Mouse (Mus musculus) 416B (cell line): ENCODE results near the gene Ttc3.
"Not testable (repeated sequence)": the region's sequence is repeated elsewhere in the genome, so short reads cannot be mapped to it uniquely, and the experiment has no call there.

Source experiments
- DNase-seq: peaks from one replicate; pipeline ENCODE4 v3.0.0; 2011; ENCODE audit warnings: low read depth

Ttc3 gene

DNA sequence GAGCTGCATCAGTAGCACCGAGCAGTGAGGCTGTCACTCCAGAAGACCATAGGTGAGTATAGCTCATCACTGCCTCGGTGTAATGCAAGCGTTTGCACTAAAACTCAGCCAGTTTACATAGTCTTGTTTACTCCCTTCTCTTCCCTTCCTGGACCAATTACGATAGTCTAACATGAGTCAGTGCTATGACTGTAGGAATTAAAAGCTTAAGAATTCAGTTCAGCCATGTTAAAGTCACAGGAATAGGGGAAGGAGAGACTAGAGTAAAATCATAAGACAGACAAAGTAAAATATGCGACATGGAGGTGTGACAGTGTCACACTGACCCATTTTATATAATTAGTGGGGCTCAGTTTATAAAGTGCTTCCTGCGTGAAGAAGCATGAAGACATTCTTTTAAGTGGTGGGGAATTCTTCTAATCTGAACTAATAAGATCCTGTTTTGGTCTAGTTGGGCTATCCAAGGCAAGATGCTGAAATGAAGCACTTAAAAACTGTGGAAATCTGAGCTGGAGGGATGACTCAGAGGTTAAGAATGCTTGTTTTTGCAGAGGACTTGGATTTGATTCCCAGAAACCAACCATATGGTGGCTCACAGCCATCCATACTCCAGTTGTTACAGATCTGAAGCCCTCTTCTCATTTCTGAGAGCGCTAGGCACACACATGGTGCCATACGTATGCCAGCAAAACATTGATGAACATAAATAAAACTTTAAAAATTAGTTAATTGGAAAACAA lies 65.2 kb downstream of the Ttc3 start:
- no peak for DNase-seq

DNA sequence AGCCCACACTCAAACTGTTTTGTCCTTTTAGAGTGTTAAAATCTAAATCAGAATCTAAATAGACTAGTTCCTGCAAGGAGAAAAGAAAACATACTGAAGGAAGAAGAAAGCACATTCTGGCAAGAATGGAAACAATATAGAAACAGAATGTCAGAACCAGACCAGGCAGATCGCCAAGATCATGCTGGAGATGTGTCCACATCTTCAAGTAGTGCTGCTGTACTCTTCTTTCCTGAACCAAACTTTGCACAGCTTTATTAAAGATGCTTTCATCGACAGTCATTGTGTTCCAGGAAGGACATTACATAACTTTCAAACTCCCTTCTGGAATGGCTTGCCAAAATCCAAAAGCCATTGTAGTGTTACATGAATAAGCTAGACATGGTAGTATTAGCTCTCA lies 66.4 kb downstream of the Ttc3 start:
- no peak for DNase-seq

DNA sequence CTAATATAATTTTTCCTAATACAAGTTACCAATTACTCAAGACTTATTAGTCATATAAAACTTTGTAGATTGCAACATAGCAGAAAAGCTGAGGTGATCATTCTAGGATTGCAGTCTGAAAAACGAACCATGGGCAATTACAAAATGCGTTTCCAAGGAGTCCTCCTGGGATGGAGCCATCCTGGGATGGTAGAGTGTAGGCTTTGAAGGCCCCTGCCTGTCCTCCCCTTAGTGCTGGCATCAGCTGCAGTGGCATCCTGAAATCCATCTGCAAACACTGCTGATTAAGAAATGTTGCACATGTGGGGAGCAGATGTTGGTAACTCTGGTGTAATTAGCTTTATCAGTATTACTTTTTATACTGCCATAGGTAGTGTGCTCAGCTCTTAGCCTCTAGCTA lies 70.9 kb downstream of the Ttc3 start:
- DNase-seq = peak; percentile 13

DNA sequence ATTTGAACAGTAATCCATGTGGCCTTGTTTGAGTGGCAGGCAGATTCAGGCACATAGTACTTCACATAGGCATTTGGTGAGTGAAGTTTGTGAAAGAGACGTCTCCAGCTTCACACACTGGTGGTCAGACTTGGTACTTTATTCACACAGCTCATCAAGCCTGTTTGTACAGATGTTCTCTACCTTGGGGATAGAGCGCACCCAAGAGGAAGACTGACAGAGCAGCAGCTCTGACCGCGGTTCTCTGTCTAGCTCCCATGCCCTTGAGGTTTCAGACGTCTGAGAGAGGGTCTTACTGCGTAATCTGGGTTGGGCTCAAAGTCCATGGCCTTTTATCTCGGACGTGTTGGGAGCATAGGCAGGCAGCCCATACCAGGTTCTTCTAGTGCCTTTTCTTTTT lies 78.7 kb downstream of the Ttc3 start:
- DNase-seq = peak; percentile 66

DNA sequence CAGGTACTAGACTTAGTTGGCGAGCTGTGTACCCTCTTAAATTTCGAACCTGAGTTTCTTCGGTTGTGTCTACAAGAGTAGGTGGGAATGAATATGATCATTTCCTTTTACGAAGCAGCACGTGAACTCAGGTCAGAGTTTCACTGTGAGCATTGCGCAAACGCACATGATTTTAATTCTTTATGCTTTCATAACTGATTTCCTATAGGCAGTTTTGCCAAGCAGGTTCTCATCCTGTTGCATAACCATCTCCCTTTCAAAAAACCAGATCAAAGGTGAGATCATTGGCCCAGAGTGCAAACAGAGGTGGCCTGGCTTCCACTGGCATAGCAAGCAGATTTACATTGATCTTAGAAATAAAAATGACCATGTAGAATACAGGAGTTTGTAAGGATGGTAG lies 79.2 kb downstream of the Ttc3 start:
- DNase-seq = peak; percentile 62

DNA sequence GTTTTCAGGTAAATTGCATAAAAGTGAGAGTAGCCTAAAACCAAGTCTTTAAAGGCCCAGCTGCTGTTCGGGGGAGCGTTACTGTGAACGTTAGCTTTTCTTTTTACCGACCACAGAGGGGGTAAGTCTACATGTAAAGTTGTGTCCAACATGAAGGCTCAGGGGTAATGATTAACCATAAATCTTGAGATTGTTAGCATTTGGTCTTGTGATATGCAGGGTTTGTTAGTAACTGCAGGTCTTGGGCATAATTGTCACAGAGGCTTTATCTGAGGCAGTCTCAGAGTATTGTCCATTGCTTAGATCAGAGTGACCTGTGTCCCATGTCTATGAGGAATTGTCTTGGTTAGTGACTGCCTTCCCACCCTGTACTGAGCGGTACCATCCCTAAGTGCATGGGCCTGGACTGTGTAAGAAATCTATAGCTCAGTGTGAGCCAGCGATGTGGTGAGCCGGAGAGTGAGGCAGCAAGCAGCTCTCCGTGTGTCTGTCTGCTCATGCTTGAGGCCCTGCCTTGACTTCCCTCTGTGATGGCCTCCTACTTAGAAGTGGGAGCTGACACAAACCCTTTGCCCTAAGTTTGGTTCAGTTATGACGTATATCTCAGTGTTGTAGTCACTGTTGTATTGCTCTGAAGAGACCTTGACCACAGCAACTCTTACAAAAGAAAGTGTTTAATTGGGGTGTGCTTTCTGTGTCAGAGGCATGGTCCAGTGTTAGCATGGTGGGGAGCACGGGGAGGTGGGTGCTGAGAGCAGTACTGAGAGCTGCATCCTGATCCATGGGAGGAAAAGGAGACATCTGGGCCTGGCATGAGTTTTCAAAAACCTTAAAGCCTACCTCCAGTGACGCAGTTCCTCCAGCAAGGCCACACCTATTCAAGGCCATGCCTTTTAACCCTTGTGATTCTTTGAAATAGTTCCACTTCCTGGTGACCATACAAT lies 81.4 kb downstream of the Ttc3 start:
- no peak for DNase-seq

DNA sequence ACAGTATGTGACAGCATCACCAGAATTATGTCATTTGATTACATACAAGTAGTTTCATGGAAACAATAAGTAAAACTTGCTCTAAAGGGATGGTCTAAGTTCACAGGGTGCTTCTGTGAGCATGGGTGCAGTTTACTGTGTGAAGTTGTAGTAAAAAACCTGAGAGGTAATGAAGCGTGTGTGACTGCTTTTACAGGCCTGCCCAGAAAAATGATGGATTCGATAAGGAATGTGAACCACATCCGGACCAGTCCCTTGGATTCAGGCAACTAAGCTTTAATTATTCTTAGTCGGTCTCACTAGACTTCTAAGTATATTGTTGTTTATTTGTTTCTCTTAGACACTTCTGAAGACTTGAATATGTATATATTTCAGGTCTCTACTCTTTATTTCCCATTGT lies 82.3 kb downstream of the Ttc3 start:
- DNase-seq = no peak

DNA sequence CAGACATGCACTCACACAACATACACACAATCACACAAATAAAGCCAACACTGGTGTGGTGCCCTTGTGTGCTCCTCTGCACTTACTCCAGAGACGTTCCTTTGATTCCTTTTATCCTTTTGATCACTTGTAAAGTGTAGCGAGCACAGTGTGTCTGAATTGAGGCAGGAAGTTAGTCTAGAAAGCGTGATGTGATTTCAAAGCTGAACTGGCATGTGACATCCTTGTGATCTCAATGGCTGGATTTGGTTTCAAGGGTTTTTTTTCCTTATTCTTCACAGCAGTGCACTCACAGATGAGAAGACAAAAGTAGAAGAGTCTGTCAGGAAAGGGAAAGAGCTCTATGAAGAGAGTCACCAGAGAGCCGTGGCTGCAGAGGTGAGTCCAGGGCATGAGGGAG lies 83.7 kb downstream of the Ttc3 start:
- no peak for DNase-seq

DNA sequence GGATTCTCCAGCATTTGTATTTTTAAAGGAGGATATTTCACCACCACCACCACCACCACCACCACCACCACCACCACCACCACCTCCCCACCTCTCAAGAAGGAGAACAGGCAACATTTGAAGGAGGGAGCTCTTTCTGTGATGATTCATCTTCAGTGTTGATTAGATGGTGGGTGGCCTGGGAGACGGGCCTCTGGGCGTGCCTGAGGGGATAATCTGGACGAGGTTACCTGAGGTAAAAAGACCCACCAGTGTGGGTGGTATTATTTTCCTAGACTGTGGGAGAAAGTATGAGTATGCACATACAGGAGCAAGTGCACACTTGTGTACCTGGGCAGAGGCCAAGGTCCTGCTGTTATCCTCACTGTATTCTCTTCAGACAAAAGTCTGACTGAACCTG lies 93.6 kb downstream of the Ttc3 start:
- no peak for DNase-seq

DNA sequence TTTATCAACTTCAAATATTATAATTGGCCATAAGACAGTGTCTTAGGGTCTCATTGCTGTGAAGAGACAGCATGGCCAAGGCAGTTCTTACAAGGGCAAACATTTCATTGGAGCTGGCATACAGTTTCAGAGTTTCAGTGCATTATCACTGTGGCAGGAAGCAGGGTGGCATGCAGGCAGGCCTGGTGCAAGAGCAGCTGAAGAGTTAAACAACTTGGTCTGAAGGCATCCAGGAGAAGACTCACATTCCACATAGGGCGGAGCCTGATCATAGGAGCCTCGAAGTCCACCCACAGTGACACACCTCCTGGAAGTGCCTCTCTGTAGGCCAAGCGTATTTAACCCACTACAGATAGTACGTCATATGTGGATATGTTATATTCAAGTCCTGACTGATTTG lies 95.5 kb downstream of the Ttc3 start:
- peak; percentile 21 for DNase-seq

DNA sequence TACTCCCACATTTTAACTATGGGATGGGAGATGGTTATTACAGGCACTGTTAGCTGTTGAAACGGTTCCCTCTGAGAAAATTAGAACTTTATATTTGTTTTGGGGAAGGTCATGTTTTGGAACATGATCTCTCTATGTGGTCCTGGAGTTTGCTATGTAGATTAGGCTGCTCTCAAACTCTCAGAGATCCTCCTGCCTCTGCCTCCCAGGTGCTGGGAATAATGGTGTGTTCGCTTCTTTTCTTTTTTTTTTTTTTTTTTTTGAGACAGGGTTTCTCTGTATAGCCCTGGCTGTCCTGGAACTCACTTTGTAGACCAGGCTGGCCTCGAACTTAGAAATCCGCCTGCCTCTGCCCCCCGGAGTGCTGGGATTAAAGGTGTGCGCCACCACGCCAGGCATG lies 95.9 kb downstream of the Ttc3 start:
- not testable (repeated sequence) for DNase-seq

DNA sequence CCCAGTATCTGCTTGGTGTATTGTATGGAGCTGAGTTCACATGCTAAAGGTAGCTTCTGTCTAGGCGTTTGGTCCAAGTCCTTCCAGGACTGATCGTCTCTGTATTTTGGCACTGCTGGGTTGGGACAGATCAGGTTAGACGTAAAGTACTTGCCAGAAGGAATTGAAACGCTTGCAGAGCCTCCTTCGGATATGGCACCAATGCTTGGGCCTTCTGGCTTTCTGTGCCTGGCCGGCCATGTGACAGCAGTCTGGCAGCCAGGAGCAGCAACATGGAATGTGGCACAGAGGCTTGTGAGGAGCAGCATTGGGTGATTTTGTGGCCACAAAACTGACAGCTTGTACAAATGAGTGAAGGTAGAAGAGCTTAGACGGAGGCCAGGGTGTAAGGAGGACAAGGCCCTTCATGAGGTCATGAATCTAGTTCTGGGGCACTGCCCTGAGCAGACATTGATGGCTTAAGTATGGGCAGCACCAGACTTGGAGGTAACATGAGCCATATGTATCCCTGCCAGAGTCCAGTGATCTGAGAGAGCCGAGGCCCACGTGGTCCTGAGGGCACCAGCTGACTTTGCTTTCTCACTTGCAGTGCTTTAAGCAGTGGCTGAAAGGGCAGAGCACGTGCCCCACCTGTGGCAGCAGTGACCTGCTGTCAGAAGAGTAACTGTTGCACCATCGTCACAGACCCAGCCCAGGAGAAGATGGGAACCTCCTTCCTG lies 97.1 kb downstream of the Ttc3 start:
- DNase-seq = no peak

DNA sequence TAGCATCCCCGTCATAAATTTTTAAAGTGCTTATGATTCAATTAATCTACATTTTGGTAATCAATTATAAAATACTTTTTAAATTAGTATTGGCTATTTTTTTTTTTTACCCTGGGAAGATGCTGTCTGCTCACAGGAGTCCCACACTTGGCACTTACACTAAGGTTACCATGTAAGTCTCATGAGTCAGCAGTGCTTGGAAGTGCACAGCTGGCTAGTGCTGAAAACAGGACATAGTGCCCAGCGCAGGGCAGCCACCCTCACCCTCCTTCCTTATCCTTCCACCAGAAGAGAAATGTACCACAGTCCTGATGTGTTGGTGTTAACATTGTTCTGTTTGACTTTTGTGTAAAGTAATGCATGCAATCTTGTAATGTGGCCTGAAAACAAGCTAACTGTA lies 98.0 kb downstream of the Ttc3 start:
- no peak for DNase-seq

DNA sequence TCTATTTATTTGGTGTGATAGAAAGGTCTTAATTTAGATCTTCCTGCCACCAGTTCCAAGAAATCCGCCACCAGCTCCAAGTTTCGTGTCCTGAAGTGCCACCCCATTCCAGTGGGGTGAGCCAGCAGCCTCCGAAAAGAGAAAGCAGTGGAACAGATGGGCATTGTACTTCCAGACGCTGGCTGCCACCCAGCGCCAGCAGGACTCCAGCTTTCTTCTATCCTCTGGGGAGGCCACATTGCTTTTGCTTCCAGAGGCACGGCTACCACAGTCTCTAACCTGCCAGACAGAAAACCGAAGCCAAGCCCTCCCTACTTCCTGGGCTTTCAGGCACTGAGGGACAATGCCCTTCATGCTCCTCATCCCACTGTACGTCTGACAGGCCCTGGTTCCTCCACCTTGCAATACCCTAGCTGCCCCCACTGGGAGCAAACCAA lies 102.1 kb downstream of the Ttc3 start:
- DNase-seq = no peak

DNA sequence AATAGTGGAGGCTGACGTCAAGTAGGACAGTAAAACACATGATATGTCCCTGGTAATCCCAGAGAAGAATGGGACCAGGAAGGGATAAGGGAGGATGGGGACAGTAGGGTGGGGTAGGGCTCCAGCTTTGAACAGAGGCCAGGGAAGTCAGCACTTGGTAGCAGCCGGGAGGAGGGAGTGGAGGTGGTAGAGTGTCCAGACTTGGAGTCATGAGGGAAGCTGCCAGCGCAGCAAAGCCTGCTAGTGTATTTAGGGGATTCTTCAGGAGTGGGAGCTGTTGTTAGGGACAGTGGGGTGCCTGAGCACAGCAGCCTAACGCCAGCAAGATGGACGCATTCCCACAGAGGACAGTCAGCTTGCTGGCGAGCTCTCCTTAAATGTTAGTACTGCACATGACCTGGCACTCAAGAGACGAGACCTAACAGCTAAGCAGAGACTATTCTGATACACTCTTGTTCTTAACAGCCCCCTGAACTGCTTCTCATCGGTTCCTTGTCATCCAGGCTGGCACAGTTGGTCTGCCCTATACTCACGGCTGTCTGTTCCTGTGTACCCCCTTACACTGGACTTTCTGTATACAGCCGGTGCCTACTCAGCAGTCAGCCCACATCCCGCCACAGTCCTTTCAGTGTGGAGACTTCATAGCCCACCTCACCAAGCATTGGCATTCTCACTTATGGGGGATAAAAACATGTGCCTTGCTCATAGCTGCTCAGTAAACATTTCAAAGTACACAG lies 102.8 kb downstream of the Ttc3 start:
- no peak for DNase-seq

DNA sequence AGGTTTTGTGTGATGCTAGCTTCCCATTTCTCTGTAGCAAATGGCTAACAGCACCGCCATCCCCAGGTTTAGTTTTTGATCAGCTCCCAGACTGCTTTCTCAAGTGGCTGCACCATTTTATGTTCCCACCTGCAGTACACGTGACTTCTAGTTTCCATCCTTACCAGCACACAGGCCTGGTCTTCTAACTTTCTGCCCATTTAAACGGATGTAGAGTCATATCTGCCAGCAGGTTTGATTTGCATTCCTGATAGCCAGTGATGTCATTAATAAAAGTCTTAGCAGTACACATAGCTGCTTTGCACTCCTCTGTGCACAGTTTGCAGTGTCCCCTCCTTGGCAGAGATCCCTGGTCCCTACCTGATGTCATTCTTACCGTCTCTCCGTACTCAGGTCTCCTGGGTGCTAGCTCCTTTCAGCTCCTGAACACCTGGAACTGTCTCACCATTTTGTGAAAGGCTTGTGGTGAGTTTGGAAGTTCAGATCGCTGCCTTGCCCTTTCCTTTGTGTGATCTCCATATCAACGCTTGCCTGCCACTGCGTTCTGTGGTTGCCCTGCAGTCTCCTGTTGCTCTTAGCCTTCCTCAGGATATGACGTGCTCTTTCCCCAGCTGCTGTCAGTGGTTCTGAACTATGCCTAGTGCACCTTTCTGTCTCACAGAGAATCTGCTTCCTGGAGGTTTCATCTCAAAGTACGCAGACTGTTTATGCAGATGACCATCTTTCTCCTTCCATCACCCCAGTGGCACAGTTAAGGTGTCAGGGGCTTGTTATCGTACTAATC lies 114.5 kb downstream of the Ttc3 start:
- peak; percentile 83 for DNase-seq

DNA sequence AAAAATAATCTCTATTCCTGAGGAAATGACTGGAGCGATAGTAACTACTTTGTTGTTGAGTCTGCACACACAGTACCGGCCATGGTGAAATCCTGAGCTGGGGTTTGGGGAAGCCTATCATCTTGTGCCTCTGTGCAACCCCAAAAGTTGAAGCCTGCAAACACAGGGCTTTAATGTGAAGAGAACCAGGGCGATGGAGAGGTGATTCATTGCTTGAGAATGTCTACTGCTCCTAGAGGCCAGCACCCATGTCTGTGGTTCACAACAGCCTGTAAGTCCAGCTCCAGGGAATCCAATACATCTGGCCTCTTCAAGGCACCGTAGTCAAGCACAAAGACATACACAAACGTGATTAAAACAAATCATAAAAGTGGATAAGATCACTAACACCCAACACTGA lies 116.9 kb downstream of the Ttc3 start:
- peak; percentile 55 for DNase-seq

DNA sequence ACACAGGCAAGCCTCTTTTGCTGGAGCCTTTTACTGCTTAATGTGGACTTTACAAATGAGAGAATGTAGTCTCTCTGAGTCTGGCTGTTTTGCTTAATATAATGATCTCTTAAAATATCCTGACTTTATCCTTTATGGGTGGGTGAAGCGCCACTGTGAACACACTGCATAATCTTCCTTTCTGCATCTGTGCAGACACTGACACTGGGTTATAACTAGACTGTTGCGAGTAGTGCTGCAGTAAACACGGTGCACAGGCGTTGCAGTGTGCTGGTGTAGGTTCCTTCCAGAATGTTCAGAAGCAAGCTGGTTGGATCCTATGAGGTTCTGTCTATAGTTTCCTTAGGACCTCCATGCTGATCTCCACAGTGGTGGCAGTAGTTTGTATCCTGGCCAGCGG lies 118.9 kb downstream of the Ttc3 start:
- no peak for DNase-seq

DNA sequence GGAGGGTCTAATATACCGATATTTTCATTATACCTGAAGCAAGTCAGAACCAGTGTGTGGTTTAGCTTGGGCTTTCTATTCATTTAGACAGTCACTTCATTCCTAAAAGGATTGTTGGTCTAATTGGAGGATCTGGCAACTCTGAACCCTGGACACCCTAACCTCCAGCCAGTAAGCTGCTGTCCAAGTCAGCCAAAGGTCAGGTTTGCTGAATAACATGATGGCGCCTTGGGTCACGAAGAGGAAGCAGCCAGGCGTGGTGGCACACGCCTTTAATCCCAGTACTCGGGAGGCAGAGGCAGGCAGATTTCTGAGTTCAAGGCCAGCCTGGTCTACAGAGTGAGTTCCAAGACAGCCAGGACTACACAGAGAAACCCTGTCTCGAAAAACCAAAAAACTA lies 126.8 kb downstream of the Ttc3 start:
- not testable (repeated sequence) for DNase-seq

DNA sequence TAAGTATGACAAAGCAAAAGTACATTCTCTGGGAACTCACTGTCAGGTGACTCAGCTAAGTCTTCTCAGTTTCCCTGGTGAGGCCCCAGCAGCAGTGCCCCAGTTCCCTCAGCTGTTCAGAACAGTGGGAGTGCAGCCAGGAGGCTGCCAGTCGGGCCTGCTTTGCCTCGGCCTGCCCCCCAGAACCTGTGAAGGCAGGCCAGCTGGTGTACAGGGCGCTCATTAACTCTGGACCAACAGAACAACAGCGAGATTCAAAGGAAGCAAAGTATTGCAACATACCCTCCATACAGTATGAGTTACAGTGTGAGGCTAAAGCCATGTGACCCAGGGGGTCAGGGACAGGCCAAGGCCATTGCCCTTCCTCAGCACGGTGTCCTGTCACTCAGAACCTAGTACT lies 127.5 kb downstream of the Ttc3 start:
- DNase-seq = peak; percentile 93

DNA sequence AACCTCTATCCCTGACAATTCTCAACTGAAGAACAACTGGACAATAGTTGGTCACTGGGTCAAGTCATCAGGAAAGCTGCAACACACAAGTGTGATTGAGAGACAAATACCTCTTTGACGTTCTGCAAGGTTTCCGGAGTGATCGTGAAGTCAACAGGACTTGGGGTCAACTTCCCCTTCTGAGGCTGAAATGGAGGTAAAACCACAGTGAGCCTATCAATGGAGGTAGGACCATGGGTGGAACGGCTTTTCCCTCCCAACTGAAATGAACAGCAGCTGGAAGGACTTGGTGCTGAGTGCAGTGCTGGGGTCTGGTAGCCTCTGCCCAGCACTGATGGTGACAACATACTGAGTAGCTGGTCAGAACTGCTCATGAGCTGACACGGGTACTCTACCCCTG lies 133.8 kb downstream of the Ttc3 start:
- no peak for DNase-seq
